Mouse (Mus musculus) neural tube, embryonic 12.5 days (tissue): ENCODE results near the gene Cep85l. TPM values are rescaled to one million over a fixed set of nuclear protein-coding genes. Genes with fewer than 3 reads are reported as not detected.

ENCODE experiments used
- ATAC-seq: fragments of 200-750 bp; cut with Nextera tagmentation; 2 replicates; pipeline ENCODE4 v1.8.0; 2017; ENCODE audit warnings: low read depth, mild to moderate bottlenecking, moderate TSS enrichment, moderate library complexity; ENCODE audit not compliant: low FRiP score
- H3K27ac ChIP-seq: fragments of 300-500 bp; sonication (generic); 2 replicates; pipeline ENCODE4 v1.5.1; 2016
- H3K27me3 ChIP-seq: fragments of 300-500 bp; sonication (generic); replicated peaks from 2 replicates; pipeline ENCODE4 v1.6.1; 2016; ENCODE audit warnings: mild to moderate bottlenecking
- H3K36me3 ChIP-seq: fragments of 300-500 bp; sonication (generic); 2 replicates; pipeline ENCODE4 v1.6.1; 2016; ENCODE audit warnings: mild to moderate bottlenecking
- H3K4me1 ChIP-seq: fragments of 300-500 bp; sonication (generic); 2 replicates; pipeline ENCODE4 v1.6.1; 2016
- H3K4me2 ChIP-seq: fragments of 300-500 bp; sonication (generic); replicated peaks from 2 replicates; pipeline ENCODE4 v1.6.1; 2016; ENCODE audit warnings: mild to moderate bottlenecking
- H3K4me3 ChIP-seq: fragments of 300-500 bp; sonication (generic); 2 replicates; pipeline ENCODE4 v1.5.1; 2016
- H3K9ac ChIP-seq: fragments of 300-500 bp; sonication (generic); 2 replicates; pipeline ENCODE4 v1.6.1; 2016; ENCODE audit warnings: mild to moderate bottlenecking
- H3K9me3 ChIP-seq: fragments of 300-500 bp; sonication (generic); 2 replicates; pipeline ENCODE4 v1.6.1; 2016; ENCODE audit warnings: mild to moderate bottlenecking
- WGBS: fragments of 180-500 bp; shearing (Covaris S2); methylation state at CpG from one replicate; pipeline ENCODE4 v1.1.7; 2016; 5-methylcytosine and 5-hydroxymethylcytosine counted together
- polyA plus RNA-seq: library from polyadenylated mRNA; unstranded; fragments of >200 nt; fragmentation: Nextera tagmentation; extraction: Ambion mirVana; gene quantifications from 2 replicates; pipeline ENCODE4 v1.2.1, GENCODE M21; 2016

The Cep85l gene
- polyA plus RNA-seq, 1 experiment from 2014 or later = 9.2 TPM

DNA sequence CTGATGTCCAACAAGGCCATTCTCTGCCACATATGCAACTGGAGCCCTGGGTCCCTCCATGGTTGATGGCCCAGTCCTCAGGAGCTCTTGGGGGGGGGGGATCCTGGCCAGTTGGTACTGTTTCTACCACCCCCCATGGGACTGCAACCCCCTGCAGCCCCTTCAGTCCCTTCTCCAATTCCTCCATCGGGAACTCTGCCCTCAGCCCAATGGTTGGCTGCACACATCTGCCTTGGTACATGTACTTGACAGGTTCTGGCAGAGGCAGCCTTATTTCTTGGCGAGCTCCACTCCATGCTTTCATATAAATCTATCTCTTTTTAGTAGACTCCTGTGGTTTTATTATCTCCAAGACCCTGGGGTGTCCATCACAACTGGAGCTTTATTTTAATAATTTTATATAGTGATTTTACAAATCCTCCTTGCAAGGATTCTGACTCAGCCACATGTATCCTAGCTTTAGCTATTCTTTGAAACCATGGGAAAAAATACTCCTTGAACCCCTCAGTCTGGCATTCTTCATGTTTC is 145.6 kb downstream of the Cep85l start:
- H3K4me3 ChIP-seq = no peak overlapping the region
- no peak overlapping the region for H3K9ac ChIP-seq
- no peak for ATAC-seq
- no peaks in the 10 kb centered on the region for H3K9me3 ChIP-seq
- H3K36me3 ChIP-seq = no peaks in the 10 kb centered on the region
- no peak overlapping the region for H3K27ac ChIP-seq
- 70% methylated on average over 2 of the region's 2 CpGs for WGBS
- H3K27me3 ChIP-seq = no peaks in the 10 kb centered on the region
- no peak overlapping the region for H3K4me2 ChIP-seq
- H3K4me1 ChIP-seq = no peaks in the 10 kb centered on the region

DNA sequence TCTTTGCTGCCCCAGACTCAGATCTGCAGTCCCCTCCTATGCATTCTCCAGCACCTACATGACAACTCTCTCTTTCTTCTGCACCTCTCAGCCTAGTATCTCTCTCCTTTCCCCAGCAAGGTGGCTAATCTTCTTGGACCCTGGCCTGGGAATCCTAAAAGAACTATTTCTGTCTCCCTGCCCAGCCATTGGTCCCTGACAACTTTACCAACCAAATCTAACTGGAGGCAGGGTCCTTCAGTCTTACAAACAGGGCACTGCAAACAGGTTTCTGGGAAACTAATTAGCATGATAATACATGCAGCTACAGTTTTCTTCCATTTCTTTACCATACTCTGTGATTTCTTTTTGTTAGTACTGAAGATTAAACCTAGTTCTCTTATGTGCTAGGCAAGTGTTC is 148.9 kb downstream of the Cep85l start:
- no peaks in the 10 kb centered on the region for H3K4me1 ChIP-seq
- no peaks in the 10 kb centered on the region for H3K36me3 ChIP-seq
- H3K27ac ChIP-seq = no peak overlapping the region
- H3K9ac ChIP-seq = no peak overlapping the region
- no peak overlapping the region for H3K4me3 ChIP-seq
- ATAC-seq = no peak
- H3K9me3 ChIP-seq = no peaks in the 10 kb centered on the region
- no peaks in the 10 kb centered on the region for H3K27me3 ChIP-seq
- no peak overlapping the region for H3K4me2 ChIP-seq

DNA sequence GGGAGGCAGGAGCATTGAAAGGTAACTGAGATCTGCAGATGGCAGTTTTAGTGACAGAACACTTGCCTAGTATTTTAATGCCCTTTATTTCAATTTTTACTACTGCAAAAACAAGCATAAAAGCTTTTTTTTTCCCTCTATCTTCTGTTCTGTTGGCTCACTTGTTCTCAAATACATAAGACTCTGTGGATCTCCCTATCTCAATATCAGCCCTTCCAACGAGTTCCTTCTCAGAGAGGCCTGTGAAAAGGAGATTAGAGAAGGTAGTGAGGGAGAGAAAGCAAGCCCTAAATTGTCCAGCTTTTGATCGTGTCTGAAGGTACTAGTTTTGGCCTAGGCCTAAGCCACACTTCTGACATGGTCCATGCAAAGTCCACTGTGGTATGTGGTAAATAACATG is 150.6 kb downstream of the Cep85l start:
- H3K36me3 ChIP-seq = no peaks in the 10 kb centered on the region

More for the DNA sequence above, 150.6 kb downstream of the Cep85l start:
- no peak overlapping the region for H3K9ac ChIP-seq
- no peak for ATAC-seq
- H3K27ac ChIP-seq = no peak overlapping the region
- no peak overlapping the region for H3K4me3 ChIP-seq
- 71% methylated on average over 2 of the region's 2 CpGs for WGBS
- H3K4me1 ChIP-seq = no peaks in the 10 kb centered on the region
- no peaks in the 10 kb centered on the region for H3K9me3 ChIP-seq
- H3K4me2 ChIP-seq = no peak overlapping the region
- H3K27me3 ChIP-seq = no peaks in the 10 kb centered on the region

Other genes starting within 250 kb of the Cep85l start
- gene Pln, start 42.3 kb downstream of the Cep85l start, polyA plus RNA-seq = 1.9 and 2.1 TPM in 2 replicates
- gene Asf1a, start 216.8 kb upstream of the Cep85l start, polyA plus RNA-seq = 133 and 135 TPM in 2 replicates